Mouse (Mus musculus): ENCODE results near the gene Olfr503. TPM values are rescaled to one million over a fixed set of nuclear protein-coding genes. Genes with fewer than 3 reads are reported as not detected.
"Not testable (repeated sequence)": the region's sequence is repeated elsewhere in the genome, so short reads cannot be mapped to it uniquely, and the experiment has no call there.

Olfr503 gene
- polyA plus RNA-seq (2015; fragmentation: Nextera tagmentation; extraction: Ambion mirVana) = not detected in 2 replicates

- H3K9me3 ChIP-seq (ENCODE audit: low read length); ATAC-seq; H3K4me3 ChIP-seq (ENCODE audit: low read depth, low read length); H3K4me2 ChIP-seq (ENCODE audit: low read depth, low read length); H3K27ac ChIP-seq (ENCODE audit: low read depth); DNase-seq; H3K36me3 ChIP-seq (replicated peaks; ENCODE audit: insufficient read depth, low read length); H3K27me3 ChIP-seq (ENCODE audit: insufficient read depth, low read length); H3K4me1 ChIP-seq (ENCODE audit: insufficient read depth); H3K9ac ChIP-seq (replicated peaks): not testable (repeated sequence)
- WGBS (ENCODE audit: insufficient replicate concordance) = 33% methylated on average over 1 of the region's 1 CpGs
These were observed at the start of gene Olfr503 for GRCm38 (mm10) chr7:108544227-108544626. Olfr503 (plus strand) TSS chr7:108544527.

- no peak for DNase-seq
- no peak within 1 kb of the TSS for H3K4me2 ChIP-seq (ENCODE audit: low read depth, low read length)
- H3K9ac ChIP-seq (replicated peaks) = no peak within 1 kb of the TSS
- H3K27ac ChIP-seq (ENCODE audit: low read depth) = no peak within 1 kb of the TSS
- no peak within 1 kb of the TSS for H3K4me3 ChIP-seq (ENCODE audit: low read depth, low read length)
- 66% methylated on average over 1 of the region's 1 CpGs for WGBS (ENCODE audit: insufficient replicate concordance)
- no peak for TF ChIP-seq EP300 (IDR thresholded peaks at IDR 0.05; ENCODE audit: low read depth)
- TF ChIP-seq CTCF (IDR thresholded peaks at IDR 0.05; ENCODE audit: low read depth) = no peak
- no peaks in the 10 kb centered on the region for H3K27me3 ChIP-seq (ENCODE audit: insufficient read depth, low read length)
- no peaks in the 10 kb centered on the region for H3K36me3 ChIP-seq (replicated peaks; ENCODE audit: insufficient read depth, low read length)
- no peaks in the 10 kb centered on the region for H3K9me3 ChIP-seq (ENCODE audit: low read length)
- ATAC-seq = no peak
- H3K4me1 ChIP-seq (ENCODE audit: insufficient read depth) = no peaks in the 10 kb centered on the region
These were observed 19.4 kb upstream of the Olfr503 start, which contains the start of gene Olfr502 for GRCm38 (mm10) chr7:108524965-108525364. Olfr502 (minus strand) TSS chr7:108525065.

GRCm38 (mm10) chr7:108542416-108542815 lies 1.9 kb upstream of the Olfr503 start:
- ATAC-seq (no peak), DNase-seq (no peak)
- H3K4me2 ChIP-seq (ENCODE audit: low read depth, low read length) = no peak overlapping the region
- H3K36me3 ChIP-seq (replicated peaks; ENCODE audit: insufficient read depth, low read length) = no peaks in the 10 kb centered on the region
- no peak for TF ChIP-seq EP300 (IDR thresholded peaks at IDR 0.05; ENCODE audit: low read depth)
- no peak for TF ChIP-seq CTCF (IDR thresholded peaks at IDR 0.05; ENCODE audit: low read depth)
- H3K4me1 ChIP-seq (ENCODE audit: insufficient read depth) = no peaks in the 10 kb centered on the region
- WGBS (ENCODE audit: insufficient replicate concordance) = 75% methylated on average over 13 of the region's 13 CpGs
- no peak overlapping the region for H3K27ac ChIP-seq (ENCODE audit: low read depth)
- no peaks in the 10 kb centered on the region for H3K9me3 ChIP-seq (ENCODE audit: low read length)
- no peak overlapping the region for H3K4me3 ChIP-seq (ENCODE audit: low read depth, low read length)
- no peak overlapping the region for H3K9ac ChIP-seq (replicated peaks)
- H3K27me3 ChIP-seq (ENCODE audit: insufficient read depth, low read length) = no peaks in the 10 kb centered on the region

- Histone ChIP-seq H3K27me3 (ENCODE audit: insufficient read depth, low read length) (no peaks in the 10 kb centered on the region), H3K4me2 (ENCODE audit: low read depth, low read length) (no peak within 1 kb of the TSS), H3K4me3 (ENCODE audit: low read depth, low read length) (no peak within 1 kb of the TSS), H3K27ac (ENCODE audit: low read depth) (no peak within 1 kb of the TSS), H3K36me3 (replicated peaks; ENCODE audit: insufficient read depth, low read length) (no peaks in the 10 kb centered on the region), H3K4me1 (ENCODE audit: insufficient read depth) (no peaks in the 10 kb centered on the region), H3K9me3 (ENCODE audit: low read length) (no peaks in the 10 kb centered on the region), H3K9ac (replicated peaks) (no peak within 1 kb of the TSS)
- WGBS (ENCODE audit: insufficient replicate concordance) = 63% methylated on average over 1 of the region's 1 CpGs
- ATAC-seq (no peak), DNase-seq (no peak)
- TF ChIP-seq CTCF (IDR thresholded peaks at IDR 0.05; ENCODE audit: low read depth) = no peak
- TF ChIP-seq EP300 (IDR thresholded peaks at IDR 0.05; ENCODE audit: low read depth) = no peak
These were observed 21.4 kb downstream of the Olfr503 start, which contains the start of gene Olfr504 for GRCm38 (mm10) chr7:108565693-108566092. Olfr504 (minus strand) TSS chr7:108565793.

- H3K4me1 ChIP-seq (ENCODE audit: insufficient read depth) = no peaks in the 10 kb centered on the region
- no peak; the same call in 1 of the 2 replicates for ATAC-seq
These were observed 45.5 kb downstream of the Olfr503 start for GRCm38 (mm10) chr7:108589797-108590196.

More at GRCm38 (mm10) chr7:108589797-108590196, 45.5 kb downstream of the Olfr503 start:
- no peak for DNase-seq
- Histone ChIP-seq H3K27me3 (ENCODE audit: insufficient read depth, low read length) (no peaks in the 10 kb centered on the region), H3K9me3 (ENCODE audit: low read length) (0 out of 2 replicates have a peak, but pooled peaks cover 2% of the 10 kb centered on the region), H3K4me3 (ENCODE audit: low read depth, low read length) (no peak overlapping the region), H3K36me3 (replicated peaks; ENCODE audit: insufficient read depth, low read length) (no peaks in the 10 kb centered on the region), H3K27ac (ENCODE audit: low read depth) (no peak overlapping the region), H3K9ac (replicated peaks) (no peak overlapping the region), H3K4me2 (ENCODE audit: low read depth, low read length) (no peak overlapping the region)
- TF ChIP-seq EP300 (IDR thresholded peaks at IDR 0.05; ENCODE audit: low read depth) (no peak), CTCF (IDR thresholded peaks at IDR 0.05; ENCODE audit: low read depth) (no peak)
- WGBS (ENCODE audit: insufficient replicate concordance) = 87% methylated on average over 1 of the region's 1 CpGs

Other genes with a start within 250 kb of the Olfr503 start
- gene Olfr491, start 231.1 kb upstream of the Olfr503 start, polyA plus RNA-seq (2015; fragmentation: Nextera tagmentation; extraction: Ambion mirVana) = not detected in 2 replicates
- not detected in 2 replicates for gene Olfr492, start 220.9 kb upstream of the Olfr503 start, polyA plus RNA-seq (2015; fragmentation: Nextera tagmentation; extraction: Ambion mirVana)
- not detected in 2 replicates for gene Olfr493, start 197.5 kb upstream of the Olfr503 start, polyA plus RNA-seq (2015; fragmentation: Nextera tagmentation; extraction: Ambion mirVana)
- gene Olfr494, start 179.2 kb upstream of the Olfr503 start, polyA plus RNA-seq (2015; fragmentation: Nextera tagmentation; extraction: Ambion mirVana) = not detected in 2 replicates
- not detected in 2 replicates for gene Olfr495, start 151.4 kb upstream of the Olfr503 start, polyA plus RNA-seq (2015; fragmentation: Nextera tagmentation; extraction: Ambion mirVana)
- not detected in 2 replicates for gene Olfr497, start 124.1 kb upstream of the Olfr503 start, polyA plus RNA-seq (2015; fragmentation: Nextera tagmentation; extraction: Ambion mirVana)
- gene Olfr498, start 79.2 kb upstream of the Olfr503 start, polyA plus RNA-seq (2015; fragmentation: Nextera tagmentation; extraction: Ambion mirVana) = not detected in 2 replicates
- gene Olfr502, start 19.5 kb upstream of the Olfr503 start, polyA plus RNA-seq (2015; fragmentation: Nextera tagmentation; extraction: Ambion mirVana) = not detected in 2 replicates
- gene Olfr504, start 21.3 kb downstream of the Olfr503 start, polyA plus RNA-seq (2015; fragmentation: Nextera tagmentation; extraction: Ambion mirVana) = not detected in 2 replicates
- not detected in 2 replicates for gene Olfr506, start 66.3 kb downstream of the Olfr503 start, polyA plus RNA-seq (2015; fragmentation: Nextera tagmentation; extraction: Ambion mirVana)
- not detected in 2 replicates for gene Olfr507, start 77.3 kb downstream of the Olfr503 start, polyA plus RNA-seq (2015; fragmentation: Nextera tagmentation; extraction: Ambion mirVana)
- not detected in 2 replicates for gene Olfr508, start 85.5 kb downstream of the Olfr503 start, polyA plus RNA-seq (2015; fragmentation: Nextera tagmentation; extraction: Ambion mirVana)
- gene Olfr509, start 107.4 kb downstream of the Olfr503 start, polyA plus RNA-seq (2015; fragmentation: Nextera tagmentation; extraction: Ambion mirVana) = not detected in 2 replicates
- gene Olfr510, start 121.9 kb downstream of the Olfr503 start, polyA plus RNA-seq (2015; fragmentation: Nextera tagmentation; extraction: Ambion mirVana) = not detected in 2 replicates
- gene Olfr512, start 168.8 kb downstream of the Olfr503 start, polyA plus RNA-seq (2015; fragmentation: Nextera tagmentation; extraction: Ambion mirVana) = not detected in 2 replicates
- gene Olfr513, start 206.4 kb downstream of the Olfr503 start, polyA plus RNA-seq (2015; fragmentation: Nextera tagmentation; extraction: Ambion mirVana) = not detected in 2 replicates

Measured in liver, postnatal 0 days (tissue).